Mouse (Mus musculus) MEL (cell line): ENCODE data around the gene Wfdc5.

Source experiments
- CHD2 ChIP-seq: IDR thresholded peaks from 2 replicates; pipeline ENCODE4 v1.6.1; 2011; ENCODE audit warnings: low read length, improper control_type of control experiment
- CTCF ChIP-seq, 3 experiments: IDR thresholded peaks in 2 of 3; conservative IDR thresholded peaks in 1 of 3; 2 replicates each; pipeline ENCODE4 v1.5.1; 2011 to 2012; ENCODE audit warnings: low read length in 3 of 3, low read depth in 2 of 3, mild to moderate bottlenecking in 2 of 3, improper control_type of control experiment in 1 of 3, inconsistent platforms in 1 of 3, mixed read lengths in 1 of 3, moderate library complexity in 1 of 3; ENCODE audit not compliant: control insufficient read depth in 1 of 3, insufficient read depth in 1 of 3, poor library complexity in 1 of 3, severe bottlenecking in 1 of 3
- GABPA ChIP-seq: IDR thresholded peaks from 2 replicates; pipeline ENCODE4 v1.6.1; 2012; ENCODE audit warnings: low read depth, mild to moderate bottlenecking, inconsistent platforms, low read length, improper control_type of control experiment, moderate library complexity
- GATA1 ChIP-seq: IDR thresholded peaks from 2 replicates; pipeline ENCODE4 v1.6.1; 2011; ENCODE audit warnings: low read depth, low read length, improper control_type of control experiment
- POLR2A ChIP-seq, 2 experiments: IDR thresholded peaks; 2 replicates each; pipeline ENCODE4 v1.6.1; 2011 to 2012; ENCODE audit warnings: low read length in 2 of 2, mild to moderate bottlenecking in 2 of 2, control low read depth in 1 of 2, improper control_type of control experiment in 1 of 2, low read depth in 1 of 2, moderate library complexity in 1 of 2; ENCODE audit not compliant: control insufficient read depth in 1 of 2, insufficient read depth in 1 of 2, poor library complexity in 1 of 2
- POLR2AphosphoS5 ChIP-seq: IDR thresholded peaks from 2 replicates; pipeline ENCODE4 v1.6.1; 2012; ENCODE audit warnings: low read depth, borderline replicate concordance, mild to moderate bottlenecking, inconsistent platforms, low read length, moderate library complexity, mixed read lengths
- SMC3 ChIP-seq: IDR thresholded peaks from 2 replicates; pipeline ENCODE4 v1.6.1; 2011; ENCODE audit warnings: low read depth, low read length, improper control_type of control experiment
- ZKSCAN1 ChIP-seq: IDR thresholded peaks from 2 replicates; pipeline ENCODE4 v1.6.1; 2012; ENCODE audit warnings: low read depth, mild to moderate bottlenecking, inconsistent platforms, low read length, improper control_type of control experiment, moderate library complexity
- ZNF384 ChIP-seq: IDR thresholded peaks from 2 replicates; pipeline ENCODE4 v1.6.1; 2012; ENCODE audit warnings: low read depth, mild to moderate bottlenecking, inconsistent platforms, low read length, improper control_type of control experiment

- no peak for TF ChIP-seq GATA1
- TF ChIP-seq CTCF (IDR thresholded peaks at IDR 0.05 in 2 of 3, conservative IDR thresholded peaks at IDR 0.05 in 1 of 3; ENCODE audit: control insufficient read depth in 1 of 3, insufficient read depth in 1 of 3, low read depth in 2 of 3, low read length in 3 of 3, poor library complexity in 1 of 3, severe bottlenecking in 1 of 3), result peak in 2 of 3 experiments; percentile 30 to 37; a peak in 4 of 6 replicates
- TF ChIP-seq POLR2A (IDR thresholded peaks at IDR 0.05; ENCODE audit: control insufficient read depth in 1 of 2, insufficient read depth in 1 of 2, low read depth in 1 of 2, low read length in 2 of 2, poor library complexity in 1 of 2), result no peak
- TF ChIP-seq ZKSCAN1, result no peak
- no peak for TF ChIP-seq SMC3
- TF ChIP-seq CHD2, result no peak
- TF ChIP-seq ZNF384, result no peak
- TF ChIP-seq POLR2AphosphoS5, result no peak
- TF ChIP-seq GABPA, result no peak
Observed at GRCm38 (mm10) chr2:164126533-164126955, 56.0 kb downstream of the Wfdc5 start.
